11 mouse cellular contexts compared by ENCODE assay signal in the genomic region with DNA sequence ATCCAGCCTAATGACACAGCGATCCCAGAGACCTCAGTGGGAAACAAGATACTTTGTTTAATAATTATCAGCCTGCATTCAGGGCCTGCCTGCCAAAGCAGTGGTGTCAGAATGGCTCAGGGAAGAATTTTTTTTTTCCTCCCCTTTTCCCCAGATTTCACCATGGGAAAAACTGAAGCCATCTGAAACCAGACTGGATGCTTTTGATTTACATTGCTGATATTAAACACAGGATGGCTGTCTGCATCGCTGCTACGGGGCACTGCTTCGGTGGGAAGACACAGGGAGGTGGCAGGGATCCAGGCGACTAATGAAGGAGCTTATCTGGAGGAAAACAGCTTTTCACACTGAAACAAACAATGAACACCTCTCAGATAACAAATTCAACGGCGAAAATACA.
DNase-seq lines count a peak whose midpoint lies in the region; ATAC-seq lines count a peak whose summit lies in the region.
"Had no signal": no experiment of that assay in that cellular context is flagged by ENCODE, and none has a peak within 500 bp of the region (broad histone marks: within the 10 kb centered on the region; RNA-seq: fewer than 3 reads in every experiment).

No protein-coding gene starts in this region.

- WGBS in embryonic facial prominence, embryonic 12.5 days = 10% methylated on average over 7 of the region's 7 CpGs
- whole genome bisulfite sequencing in hindbrain, embryonic 15.5 days = 7% methylated on average over 7 of the region's 7 CpGs

- ATAC-seq in embryonic facial prominence, embryonic 12.5 days (ENCODE audit: insufficient number of reproducible peaks, insufficient read depth, low FRiP score, low TSS enrichment) = no peak
- ATAC-seq in hindbrain, embryonic 15.5 days (ENCODE audit: low FRiP score, low read depth) = no peak
- peak; percentile 67 for ATAC-seq in megakaryocyte-erythroid progenitor cell, adult 5-6 weeks (replicated peaks; ENCODE audit: low FRiP score, low TSS enrichment, poor library complexity, severe bottlenecking)
- ATAC-seq: Patski had no signal

- H3K9ac ChIP-seq in embryonic facial prominence, embryonic 12.5 days = no peak overlapping the region
- H3K9ac ChIP-seq in hindbrain, embryonic 15.5 days = no peak overlapping the region

- H3K4me3 ChIP-seq in embryonic facial prominence, embryonic 12.5 days = no peak overlapping the region
- no peak overlapping the region for H3K4me3 ChIP-seq in hindbrain, embryonic 15.5 days

- peak overlapping the region; percentile 61; the same call in 1 of the 2 replicates for H3K27ac ChIP-seq in embryonic facial prominence, embryonic 12.5 days
- H3K27ac ChIP-seq in hindbrain, embryonic 15.5 days (replicated peaks) = peak overlapping the region; percentile 70

- no peaks in the 10 kb centered on the region for H3K9me3 ChIP-seq in embryonic facial prominence, embryonic 12.5 days
- no peaks in the 10 kb centered on the region for H3K9me3 ChIP-seq in hindbrain, embryonic 15.5 days

- H3K4me1 ChIP-seq in embryonic facial prominence, embryonic 12.5 days = peaks cover 23% of the 10 kb centered on the region
- peaks cover 28% of the 10 kb centered on the region for H3K4me1 ChIP-seq in hindbrain, embryonic 15.5 days (replicated peaks)

- DNase-seq in cerebellum, postnatal 36 days = peak; percentile 35 to 36
- no peak for DNase-seq in cerebellum, adult 9-10 months
- DNase-seq in spleen, postnatal 4 days (ENCODE audit: low spot score in 2 of 2) = no peak
- no peak for DNase-seq in adrenal gland, postnatal 10 days
- DNase-seq in adrenal gland, postnatal 4 days (ENCODE audit: low spot score in 2 of 2) = no peak
- DNase-seq: gastrocnemius, postnatal 25 days; lung, postnatal 36 days had no signal

- H3K27me3 ChIP-seq in embryonic facial prominence, embryonic 12.5 days = peaks cover 7% of the 10 kb centered on the region; the same call in 1 of the 2 replicates
- H3K27me3 ChIP-seq in hindbrain, embryonic 15.5 days = no peaks in the 10 kb centered on the region
- H3K27me3 ChIP-seq: Patski had no signal

- H3K4me2 ChIP-seq in embryonic facial prominence, embryonic 12.5 days (replicated peaks) = peak overlapping the region; percentile 24; the same call in 1 of the 2 replicates
- H3K4me2 ChIP-seq in hindbrain, embryonic 15.5 days = 0 out of 2 replicates have a peak overlapping the region, but pooled peaks have one; percentile 17

- H3K36me3 ChIP-seq in embryonic facial prominence, embryonic 12.5 days = no peaks in the 10 kb centered on the region
- H3K36me3 ChIP-seq in hindbrain, embryonic 15.5 days = no peaks in the 10 kb centered on the region

Comparison
In these comparisons a context has a peak if more than half of its experiments do, and no peak if none do; other contexts are left out.
1. DNase-seq: peak in cerebellum, postnatal 36 days (2 of 2); none in cerebellum, adult 9-10 months (single experiment), spleen, postnatal 4 days (0 of 2), adrenal gland, postnatal 10 days (single experiment) and adrenal gland, postnatal 4 days (0 of 2).